Mouse (Mus musculus) forebrain, embryonic 16.5 days (tissue): ENCODE results near the gene Stkld1. TPM values are rescaled to one million over a fixed set of nuclear protein-coding genes. Genes with fewer than 3 reads are reported as not detected.

ENCODE experiments used
- ATAC-seq: fragments of 200-750 bp; cut with Nextera tagmentation; 2 replicates; pipeline ENCODE4 v1.8.0; 2017; ENCODE audit warnings: mild to moderate bottlenecking, moderate library complexity
- H3K27ac ChIP-seq: fragments of 300-500 bp; sonication (generic); 2 replicates; pipeline ENCODE4 v1.5.1; 2014; ENCODE audit warnings: low read length, control low read depth
- H3K27me3 ChIP-seq: fragments of 300-500 bp; sonication (generic); replicated peaks from 2 replicates; pipeline ENCODE4 v1.6.1; 2014; ENCODE audit warnings: low read length; ENCODE audit not compliant: control insufficient read depth, insufficient read depth
- H3K36me3 ChIP-seq: fragments of 300-500 bp; sonication (generic); 2 replicates; pipeline ENCODE4 v1.6.1; 2014; ENCODE audit not compliant: control insufficient read depth, insufficient read depth
- H3K4me1 ChIP-seq: fragments of 300-500 bp; sonication (generic); replicated peaks from 2 replicates; pipeline ENCODE4 v1.6.1; 2014; ENCODE audit warnings: low read length; ENCODE audit not compliant: control insufficient read depth, insufficient read depth
- H3K4me2 ChIP-seq: fragments of 300-500 bp; sonication (generic); 2 replicates; pipeline ENCODE4 v1.6.1; 2014; ENCODE audit warnings: mild to moderate bottlenecking, low read length, control low read depth
- H3K4me3 ChIP-seq: fragments of 300-500 bp; sonication (generic); replicated peaks from 2 replicates; pipeline ENCODE4 v1.5.1; 2014; ENCODE audit warnings: mild to moderate bottlenecking, low read length, control low read depth
- H3K9ac ChIP-seq: fragments of 300-500 bp; sonication (generic); replicated peaks from 2 replicates; pipeline ENCODE4 v1.6.1; 2014; ENCODE audit warnings: low read depth, low read length, control low read depth
- H3K9me3 ChIP-seq: fragments of 300-500 bp; sonication (generic); 2 replicates; pipeline ENCODE4 v1.6.1; 2016; ENCODE audit warnings: low read length; ENCODE audit not compliant: control insufficient read depth
- WGBS: fragments of 180-500 bp; shearing (Covaris S2); extraction: QIAGEN DNeasy Blood & Tissue Kit; methylation state at CpG from one replicate; pipeline ENCODE4 v1.1.7; 2014; 5-methylcytosine and 5-hydroxymethylcytosine counted together
- polyA plus RNA-seq: library from polyadenylated mRNA; unstranded; fragments of >200 nt; fragmentation: Nextera tagmentation; extraction: Ambion mirVana; gene quantifications from 2 replicates; pipeline ENCODE4 v1.2.1, GENCODE M21; 2015

Stkld1 gene
- polyA plus RNA-seq, 1 experiment from 2014 or later: not detected

DNA sequence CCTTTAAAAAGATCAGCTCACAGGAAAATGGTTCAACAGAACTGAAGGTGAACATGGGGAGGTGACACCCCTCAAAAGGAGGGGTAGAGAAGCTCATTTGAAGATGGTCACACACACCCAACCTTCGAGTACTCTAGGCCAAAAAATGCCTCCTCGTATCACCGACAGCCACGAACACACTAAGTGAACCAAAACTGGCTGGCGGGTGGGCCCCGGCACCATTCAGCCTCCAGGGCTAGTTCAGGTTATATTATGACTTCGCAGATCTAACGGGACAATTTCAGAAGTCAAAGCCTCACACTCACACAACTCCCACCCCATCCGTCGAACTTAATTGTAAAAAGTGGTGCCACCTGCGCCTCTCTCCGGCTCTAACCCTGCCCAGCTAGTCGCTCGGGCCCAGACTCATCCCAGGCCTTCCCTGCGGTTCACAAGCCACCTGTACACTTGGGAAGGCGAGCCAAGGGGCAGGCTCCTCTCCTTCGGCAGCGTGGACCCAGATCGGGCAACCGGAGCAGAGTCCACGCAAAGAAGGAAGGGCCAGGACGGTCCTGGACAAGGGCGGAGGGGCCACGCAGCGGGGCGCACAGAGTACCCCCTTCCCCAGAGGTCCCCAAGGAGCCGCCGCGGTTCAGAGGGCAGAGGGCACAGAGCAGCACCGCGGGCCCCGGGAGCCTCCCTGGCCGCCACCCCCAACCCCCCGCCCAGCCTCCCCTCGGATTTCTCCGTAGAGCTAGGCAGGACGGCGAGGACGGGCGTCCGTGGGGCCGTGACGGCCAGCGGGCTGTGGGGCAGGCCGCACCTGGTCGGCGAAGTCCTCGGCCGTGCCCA, 1.2 kb upstream of the Stkld1 start:
- Histone ChIP-seq H3K4me1 (peaks cover 24% of the 10 kb centered on the region), H3K27me3 (no peaks in the 10 kb centered on the region), H3K9me3 (no peaks in the 10 kb centered on the region), H3K27ac (no peak overlapping the region; the same call in 1 of the 2 replicates), H3K9ac (peak overlapping the region; percentile 98), H3K4me2 (peak overlapping the region; percentile 77), H3K36me3 (no peaks in the 10 kb centered on the region), H3K4me3 (peak overlapping the region; percentile 92)
- WGBS: 2% methylated on average over 39 of the region's 49 CpGs
- no peak; the same call in 1 of the 2 replicates for ATAC-seq

- peaks cover 22% of the 10 kb centered on the region for H3K4me1 ChIP-seq
- H3K9me3 ChIP-seq: no peaks in the 10 kb centered on the region
- H3K27ac ChIP-seq: no peak overlapping the region
- ATAC-seq: no peak
- H3K4me3 ChIP-seq: no peak overlapping the region
- 85% methylated on average over 2 of the region's 2 CpGs for WGBS
- H3K9ac ChIP-seq: no peak overlapping the region
- no peaks in the 10 kb centered on the region for H3K36me3 ChIP-seq
- H3K4me2 ChIP-seq: no peak overlapping the region
- no peaks in the 10 kb centered on the region for H3K27me3 ChIP-seq
Measured at GRCm38 (mm10) chr2:26935286-26935685, 1.4 kb downstream of the Stkld1 start.

DNA sequence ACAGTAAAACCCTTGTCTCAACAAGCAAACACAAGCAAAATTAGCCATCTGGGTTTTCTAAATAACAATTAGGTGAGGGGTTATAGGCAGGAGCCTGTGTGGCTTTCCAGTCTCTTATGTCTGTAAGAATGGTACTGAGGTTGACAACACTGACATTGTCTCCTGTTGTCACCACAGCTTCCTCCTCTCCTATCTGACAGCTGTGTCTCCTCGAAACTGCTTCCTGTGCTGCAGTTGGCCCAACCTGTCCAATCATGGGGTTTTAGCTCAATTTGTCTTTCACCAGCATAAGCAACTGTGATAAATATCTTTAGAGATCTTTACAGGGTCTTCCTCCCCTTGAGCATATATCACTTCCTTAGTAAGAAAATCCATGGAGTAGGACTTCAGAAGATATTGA, 2.6 kb downstream of the Stkld1 start:
- Histone ChIP-seq H3K4me3 (no peak overlapping the region), H3K9ac (no peak overlapping the region), H3K4me2 (no peak overlapping the region), H3K27me3 (no peaks in the 10 kb centered on the region), H3K4me1 (peaks cover 12% of the 10 kb centered on the region), H3K36me3 (no peaks in the 10 kb centered on the region), H3K9me3 (no peaks in the 10 kb centered on the region), H3K27ac (no peak overlapping the region)
- no peak for ATAC-seq
- WGBS: 86% methylated on average over 1 of the region's 1 CpGs

GRCm38 (mm10) chr2:26941539-26941938, 7.7 kb downstream of the Stkld1 start:
- H3K4me2 ChIP-seq: no peak overlapping the region
- H3K4me3 ChIP-seq: no peak overlapping the region
- H3K27ac ChIP-seq: no peak overlapping the region
- ATAC-seq: no peak
- no peaks in the 10 kb centered on the region for H3K9me3 ChIP-seq
- H3K36me3 ChIP-seq: no peaks in the 10 kb centered on the region
- WGBS: 44% methylated on average over 5 of the region's 5 CpGs
- no peaks in the 10 kb centered on the region for H3K27me3 ChIP-seq
- H3K9ac ChIP-seq: no peak overlapping the region
- H3K4me1 ChIP-seq: no peaks in the 10 kb centered on the region

GRCm38 (mm10) chr2:26943253-26943652, 9.4 kb downstream of the Stkld1 start:
- no peak overlapping the region for H3K4me2 ChIP-seq
- no peak overlapping the region for H3K27ac ChIP-seq
- H3K4me3 ChIP-seq: no peak overlapping the region
- no peak overlapping the region for H3K9ac ChIP-seq
- no peak for ATAC-seq
- H3K36me3 ChIP-seq: no peaks in the 10 kb centered on the region
- 85% methylated on average over 3 of the region's 3 CpGs for WGBS
- H3K27me3 ChIP-seq: no peaks in the 10 kb centered on the region
- H3K9me3 ChIP-seq: no peaks in the 10 kb centered on the region
- 0 out of 2 replicates have a peak, but pooled peaks cover 3% of the 10 kb centered on the region for H3K4me1 ChIP-seq

DNA sequence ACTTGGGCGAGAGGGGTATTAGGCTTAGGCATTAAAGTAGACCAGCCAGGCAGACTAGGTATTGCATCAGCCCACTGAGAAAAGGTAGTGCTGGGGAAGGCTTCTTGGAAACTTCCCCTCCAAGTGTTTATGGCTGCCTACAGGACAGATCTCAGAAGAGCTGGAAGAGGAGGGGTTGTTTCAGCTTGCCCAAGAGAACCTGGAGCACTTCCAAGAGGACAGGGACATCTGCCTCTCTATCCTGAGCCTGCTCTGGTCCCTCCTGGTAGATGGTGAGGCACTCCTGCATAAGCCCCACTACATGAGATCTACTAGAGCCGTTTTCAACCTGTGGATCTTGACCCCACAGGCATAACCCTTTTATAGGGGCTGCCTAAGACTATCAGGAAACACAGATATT, 16.6 kb downstream of the Stkld1 start:
- Histone ChIP-seq H3K27me3 (no peaks in the 10 kb centered on the region), H3K36me3 (peaks cover 10% of the 10 kb centered on the region), H3K9ac (no peak overlapping the region), H3K4me3 (no peak overlapping the region), H3K9me3 (no peaks in the 10 kb centered on the region), H3K4me1 (0 out of 2 replicates have a peak, but pooled peaks cover 3% of the 10 kb centered on the region), H3K27ac (no peak overlapping the region), H3K4me2 (no peak overlapping the region)
- ATAC-seq: no peak
- 93% methylated on average over 2 of the region's 2 CpGs for WGBS

DNA sequence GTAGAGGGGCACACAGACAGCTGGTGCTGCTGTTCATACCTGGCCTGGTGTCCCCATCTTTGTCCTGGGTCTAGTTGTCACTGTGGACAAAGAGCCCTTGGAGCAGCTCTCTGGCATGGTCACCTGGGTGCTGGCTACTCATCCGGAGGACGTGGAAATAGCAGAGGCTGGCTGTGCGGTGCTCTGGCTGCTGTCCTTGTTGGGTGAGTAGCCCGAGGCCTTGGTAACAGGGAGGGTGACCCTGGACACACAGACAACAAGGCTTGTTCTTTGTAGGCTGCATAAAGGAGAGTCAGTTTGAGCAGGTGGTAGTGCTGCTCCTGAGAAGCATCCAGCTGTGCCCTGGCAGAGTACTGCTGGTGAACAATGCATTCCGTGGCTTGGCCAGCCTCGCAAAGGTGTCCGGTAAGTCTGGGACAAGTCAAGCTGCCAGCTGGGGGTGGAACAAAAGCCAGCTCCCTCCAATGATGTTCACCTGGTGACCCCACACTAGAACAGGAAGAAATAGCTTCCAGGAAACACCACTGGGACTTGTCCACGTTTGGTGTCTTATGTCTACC, 17.6 kb downstream of the Stkld1 start:
- H3K4me2 ChIP-seq: no peak overlapping the region
- no peak for ATAC-seq
- peaks cover 19% of the 10 kb centered on the region for H3K36me3 ChIP-seq
- H3K4me1 ChIP-seq: 0 out of 2 replicates have a peak, but pooled peaks cover 3% of the 10 kb centered on the region
- no peaks in the 10 kb centered on the region for H3K9me3 ChIP-seq
- H3K27ac ChIP-seq: no peak overlapping the region
- H3K9ac ChIP-seq: no peak overlapping the region
- H3K27me3 ChIP-seq: no peaks in the 10 kb centered on the region
- no peak overlapping the region for H3K4me3 ChIP-seq
- 92% methylated on average over 8 of the region's 8 CpGs for WGBS

GRCm38 (mm10) chr2:26952193-26952592, 18.3 kb downstream of the Stkld1 start:
- no peak overlapping the region for H3K4me2 ChIP-seq
- H3K36me3 ChIP-seq: peaks cover 24% of the 10 kb centered on the region
- no peak for ATAC-seq

GRCm38 (mm10) chr2:26952866-26953265, 19.0 kb downstream of the Stkld1 start:
- Histone ChIP-seq H3K27ac (no peak overlapping the region), H3K4me3 (no peak overlapping the region), H3K4me2 (no peak overlapping the region), H3K9ac (no peak overlapping the region), H3K36me3 (peaks cover 29% of the 10 kb centered on the region), H3K4me1 (0 out of 2 replicates have a peak, but pooled peaks cover under 1% of the 10 kb centered on the region), H3K27me3 (no peaks in the 10 kb centered on the region), H3K9me3 (no peaks in the 10 kb centered on the region)
- ATAC-seq: no peak
- 91% methylated on average over 8 of the region's 8 CpGs for WGBS

More at GRCm38 (mm10) chr2:26952193-26952592, 18.3 kb downstream of the Stkld1 start:
- Histone ChIP-seq H3K4me3 (no peak overlapping the region), H3K9me3 (no peaks in the 10 kb centered on the region), H3K27ac (no peak overlapping the region), H3K9ac (no peak overlapping the region), H3K27me3 (no peaks in the 10 kb centered on the region), H3K4me1 (0 out of 2 replicates have a peak, but pooled peaks cover 3% of the 10 kb centered on the region)
- WGBS: 95% methylated on average over 4 of the region's 4 CpGs
